Mouse (Mus musculus) embryonic facial prominence, embryonic 13.5 days (tissue): ENCODE measurements at regions not wholly inside any gene's neighbourhood (a gene's known extent, or its start where the extent isn't known, plus 50 kb on each side); places are given as distances from the start of the nearest gene placed in this dataset.

Experiments used
- ATAC-seq: fragments of 200-750 bp; cut with Nextera tagmentation; 2 replicates; pipeline ENCODE4 v1.8.0; 2017; ENCODE audit warnings: low read depth; ENCODE audit not compliant: insufficient number of reproducible peaks, insufficient read depth, low FRiP score, low TSS enrichment
- H3K27ac ChIP-seq: fragments of 300-500 bp; sonication (generic); 2 replicates; pipeline ENCODE4 v1.5.1; 2015; ENCODE audit warnings: moderate library complexity, mild to moderate bottlenecking, inconsistent platforms
- H3K27me3 ChIP-seq: fragments of 300-500 bp; sonication (generic); 2 replicates; pipeline ENCODE4 v1.6.1; 2015; ENCODE audit warnings: mild to moderate bottlenecking, inconsistent platforms
- H3K36me3 ChIP-seq: fragments of 300-500 bp; sonication (generic); 2 replicates; pipeline ENCODE4 v1.6.1; 2015; ENCODE audit warnings: mild to moderate bottlenecking, inconsistent platforms
- H3K4me1 ChIP-seq: fragments of 300-500 bp; sonication (generic); 2 replicates; pipeline ENCODE4 v1.6.1; 2015; ENCODE audit warnings: inconsistent platforms
- H3K4me2 ChIP-seq: fragments of 300-500 bp; sonication (generic); 2 replicates; pipeline ENCODE4 v1.6.1; 2015; ENCODE audit warnings: moderate library complexity, mild to moderate bottlenecking, inconsistent platforms
- H3K4me3 ChIP-seq: fragments of 300-500 bp; sonication (generic); 2 replicates; pipeline ENCODE4 v1.5.1; 2015; ENCODE audit warnings: mild to moderate bottlenecking, inconsistent platforms
- H3K9ac ChIP-seq: fragments of 300-500 bp; sonication (generic); 2 replicates; pipeline ENCODE4 v1.6.1; 2015; ENCODE audit warnings: mild to moderate bottlenecking, inconsistent platforms
- H3K9me3 ChIP-seq: fragments of 300-500 bp; sonication (generic); 2 replicates; pipeline ENCODE4 v1.6.1; 2016; ENCODE audit warnings: inconsistent platforms
- WGBS: fragments of 180-500 bp; shearing (Covaris S2); methylation state at CpG from one replicate; pipeline ENCODE4 v1.1.7; 2015; ENCODE audit warnings: mixed read lengths; 5-methylcytosine and 5-hydroxymethylcytosine counted together

DNA sequence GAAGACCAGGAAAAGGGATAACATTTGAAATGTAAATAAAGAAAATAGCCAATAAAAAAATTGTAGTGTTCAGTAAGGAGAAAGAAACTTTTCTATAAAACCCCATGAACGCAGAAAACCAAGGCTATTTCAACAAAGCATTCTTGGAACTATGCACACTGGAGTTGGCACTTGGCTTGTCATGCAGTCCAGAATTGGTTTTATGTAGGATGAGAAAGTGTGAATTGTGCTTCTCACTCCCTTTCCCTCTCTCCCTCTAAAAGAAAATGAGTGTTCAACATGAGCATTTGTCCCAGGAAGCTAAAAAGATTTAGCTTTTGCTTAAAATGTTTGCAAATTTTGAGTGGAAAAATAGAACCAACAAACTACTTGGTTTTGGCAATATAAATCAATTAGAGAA lies 841.6 kb upstream of the Adam24 start:
- no peak for ATAC-seq

DNA sequence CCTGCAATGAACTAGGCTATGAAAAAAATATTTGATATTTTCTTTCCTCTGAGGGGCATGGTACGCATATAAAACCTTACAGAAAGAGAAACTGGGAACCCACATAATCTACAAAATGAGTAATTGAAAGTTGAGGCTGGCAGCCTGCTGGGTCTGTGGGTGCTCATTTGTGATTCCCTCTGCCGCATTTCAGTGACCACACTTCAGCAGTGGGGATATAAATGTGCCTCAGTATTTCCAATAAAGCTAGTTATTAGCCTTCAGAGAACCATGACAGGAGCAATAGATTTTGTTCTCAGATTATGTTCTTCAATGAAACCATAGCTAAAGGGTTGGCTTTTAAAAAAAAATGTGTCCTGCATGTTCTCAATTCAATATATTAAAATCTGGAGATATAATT lies 828.0 kb upstream of the Adam24 start:
- WGBS: 71% methylated on average over 2 of the region's 2 CpGs
- H3K9ac ChIP-seq: no peak overlapping the region
- no peak for ATAC-seq
- H3K4me3 ChIP-seq: no peak overlapping the region
- no peak overlapping the region for H3K27ac ChIP-seq
- no peaks in the 10 kb centered on the region for H3K27me3 ChIP-seq
- no peak overlapping the region for H3K4me2 ChIP-seq
- H3K36me3 ChIP-seq: no peaks in the 10 kb centered on the region
- no peaks in the 10 kb centered on the region for H3K4me1 ChIP-seq
- H3K9me3 ChIP-seq: no peaks in the 10 kb centered on the region

More for the DNA sequence above, 841.6 kb upstream of the Adam24 start:
- Histone ChIP-seq H3K9me3 (no peaks in the 10 kb centered on the region), H3K27me3 (no peaks in the 10 kb centered on the region), H3K4me3 (no peak overlapping the region), H3K36me3 (no peaks in the 10 kb centered on the region), H3K4me1 (no peaks in the 10 kb centered on the region), H3K4me2 (no peak overlapping the region), H3K27ac (no peak overlapping the region), H3K9ac (no peak overlapping the region)
- 86% methylated on average over 1 of the region's 1 CpGs for WGBS

DNA sequence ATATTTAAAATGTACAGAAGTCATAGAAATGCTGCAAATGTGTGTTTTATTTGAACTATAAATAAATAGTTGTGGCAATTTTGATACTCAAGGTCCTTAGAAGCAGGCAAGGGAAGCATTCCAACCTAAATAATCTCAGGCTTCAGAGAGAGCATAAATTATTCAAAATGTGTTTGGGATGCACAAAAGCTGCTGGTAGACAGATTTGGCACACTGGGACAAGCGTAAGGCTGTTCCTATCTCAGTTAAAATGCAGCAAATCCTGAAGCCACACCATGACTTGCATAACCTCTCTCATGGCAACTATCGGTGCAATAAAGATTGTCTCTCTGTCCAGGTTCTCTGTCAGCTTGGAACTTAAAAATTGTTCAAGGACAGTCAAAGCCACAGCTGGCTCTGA lies 812.3 kb upstream of the Adam24 start:
- Histone ChIP-seq H3K27me3 (no peaks in the 10 kb centered on the region), H3K4me3 (no peak overlapping the region), H3K4me1 (no peaks in the 10 kb centered on the region), H3K36me3 (no peaks in the 10 kb centered on the region), H3K9me3 (no peaks in the 10 kb centered on the region), H3K9ac (no peak overlapping the region), H3K4me2 (no peak overlapping the region), H3K27ac (no peak overlapping the region)
- ATAC-seq: no peak
- 89% methylated on average over 2 of the region's 2 CpGs for WGBS

DNA sequence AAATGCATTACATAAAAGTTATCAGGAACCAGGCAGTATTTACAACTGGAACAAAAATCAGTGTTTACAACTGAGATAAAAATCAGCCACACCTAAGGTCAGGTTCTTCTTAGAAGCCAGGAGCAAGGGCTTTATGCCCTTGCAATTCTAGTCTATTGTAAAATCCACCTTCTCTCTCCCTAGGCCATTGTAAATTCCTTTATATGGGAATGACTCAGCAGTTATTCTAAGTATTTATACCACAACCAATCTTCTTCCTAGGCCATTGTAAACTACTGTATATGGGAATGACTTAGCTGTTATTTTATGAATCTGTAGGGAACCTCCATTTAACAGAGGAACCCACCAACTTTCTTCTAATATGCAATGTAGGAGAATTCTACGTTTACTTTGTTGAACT lies 772.6 kb upstream of the Adam24 start:
- Histone ChIP-seq H3K36me3 (no peaks in the 10 kb centered on the region), H3K4me2 (no peak overlapping the region), H3K4me3 (no peak overlapping the region), H3K9me3 (no peaks in the 10 kb centered on the region), H3K27ac (no peak overlapping the region), H3K4me1 (no peaks in the 10 kb centered on the region), H3K9ac (no peak overlapping the region), H3K27me3 (no peaks in the 10 kb centered on the region)
- no peak for ATAC-seq
- WGBS: 78% methylated on average over 1 of the region's 1 CpGs

DNA sequence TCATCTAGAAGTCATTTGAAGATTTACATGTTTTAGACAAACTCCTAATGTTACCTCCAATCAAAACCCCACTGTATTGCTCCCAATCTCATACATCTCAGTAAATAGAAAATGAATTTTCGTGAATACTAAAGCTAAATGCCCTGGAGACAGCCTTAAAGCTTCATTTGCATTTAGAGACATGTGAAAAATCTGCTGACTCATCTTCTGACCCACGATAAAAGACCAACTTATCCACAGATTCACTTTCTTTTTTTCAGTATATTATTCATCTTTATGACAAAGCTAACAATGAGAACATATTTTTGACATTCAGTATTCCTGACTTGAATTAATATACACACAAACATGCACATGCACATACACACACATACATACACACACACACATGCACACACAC lies 762.0 kb upstream of the Adam24 start:
- Histone ChIP-seq H3K4me2 (no peak overlapping the region), H3K27ac (no peak overlapping the region), H3K9ac (no peak overlapping the region), H3K36me3 (no peaks in the 10 kb centered on the region), H3K27me3 (no peaks in the 10 kb centered on the region), H3K4me1 (no peaks in the 10 kb centered on the region), H3K4me3 (no peak overlapping the region), H3K9me3 (no peaks in the 10 kb centered on the region)
- WGBS: 66% methylated on average over 2 of the region's 2 CpGs
- ATAC-seq: no peak

DNA sequence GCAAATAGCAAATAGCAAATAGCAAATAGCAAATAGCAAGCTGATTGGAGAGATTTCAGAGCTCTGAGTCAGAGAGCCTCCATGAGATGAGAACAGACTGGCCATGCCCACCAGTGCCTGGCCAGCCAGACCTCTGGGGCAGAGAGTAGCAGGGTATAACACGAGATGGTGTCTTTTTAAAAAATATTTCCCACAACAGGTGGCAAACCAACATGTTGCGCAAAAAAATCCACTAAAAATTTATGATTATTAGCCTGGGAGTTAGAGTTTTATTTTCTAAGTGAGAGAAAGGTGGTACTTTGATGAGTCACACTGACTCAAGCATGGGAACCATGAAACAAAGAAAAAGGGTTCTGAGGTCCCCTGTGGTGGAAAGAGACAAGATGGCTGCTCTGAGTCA lies 753.5 kb upstream of the Adam24 start:
- no peaks in the 10 kb centered on the region for H3K9me3 ChIP-seq
- H3K4me2 ChIP-seq: no peak overlapping the region
- no peaks in the 10 kb centered on the region for H3K27me3 ChIP-seq
- H3K4me1 ChIP-seq: no peaks in the 10 kb centered on the region
- H3K4me3 ChIP-seq: no peak overlapping the region
- H3K36me3 ChIP-seq: no peaks in the 10 kb centered on the region
- H3K27ac ChIP-seq: no peak overlapping the region
- no peak overlapping the region for H3K9ac ChIP-seq
- WGBS: 81% methylated on average over 2 of the region's 2 CpGs
- ATAC-seq: no peak

DNA sequence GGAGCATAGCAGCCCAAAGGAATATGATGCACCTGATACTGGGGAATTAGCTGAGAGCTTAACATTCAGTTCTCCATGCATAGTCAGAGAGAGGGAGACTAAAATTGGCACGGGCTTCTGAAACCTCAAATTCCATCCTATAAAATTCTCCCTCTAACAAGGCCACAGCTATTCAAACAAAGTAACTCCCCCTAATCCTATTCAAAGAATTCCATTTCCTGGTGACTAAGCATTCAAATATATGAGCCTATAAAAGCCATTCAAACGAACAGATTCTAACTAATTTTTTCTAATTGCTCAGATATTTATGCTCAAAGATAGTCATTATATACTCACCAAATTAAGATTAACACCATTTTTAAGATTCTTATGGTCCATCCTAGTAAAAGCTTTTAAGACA lies 751.1 kb upstream of the Adam24 start:
- 59% methylated on average over 2 of the region's 2 CpGs for WGBS
- no peaks in the 10 kb centered on the region for H3K9me3 ChIP-seq
- H3K36me3 ChIP-seq: no peaks in the 10 kb centered on the region
- ATAC-seq: no peak
- no peaks in the 10 kb centered on the region for H3K4me1 ChIP-seq
- H3K27ac ChIP-seq: no peak overlapping the region
- no peak overlapping the region for H3K4me3 ChIP-seq
- H3K9ac ChIP-seq: no peak overlapping the region
- H3K27me3 ChIP-seq: no peaks in the 10 kb centered on the region
- no peak overlapping the region for H3K4me2 ChIP-seq

DNA sequence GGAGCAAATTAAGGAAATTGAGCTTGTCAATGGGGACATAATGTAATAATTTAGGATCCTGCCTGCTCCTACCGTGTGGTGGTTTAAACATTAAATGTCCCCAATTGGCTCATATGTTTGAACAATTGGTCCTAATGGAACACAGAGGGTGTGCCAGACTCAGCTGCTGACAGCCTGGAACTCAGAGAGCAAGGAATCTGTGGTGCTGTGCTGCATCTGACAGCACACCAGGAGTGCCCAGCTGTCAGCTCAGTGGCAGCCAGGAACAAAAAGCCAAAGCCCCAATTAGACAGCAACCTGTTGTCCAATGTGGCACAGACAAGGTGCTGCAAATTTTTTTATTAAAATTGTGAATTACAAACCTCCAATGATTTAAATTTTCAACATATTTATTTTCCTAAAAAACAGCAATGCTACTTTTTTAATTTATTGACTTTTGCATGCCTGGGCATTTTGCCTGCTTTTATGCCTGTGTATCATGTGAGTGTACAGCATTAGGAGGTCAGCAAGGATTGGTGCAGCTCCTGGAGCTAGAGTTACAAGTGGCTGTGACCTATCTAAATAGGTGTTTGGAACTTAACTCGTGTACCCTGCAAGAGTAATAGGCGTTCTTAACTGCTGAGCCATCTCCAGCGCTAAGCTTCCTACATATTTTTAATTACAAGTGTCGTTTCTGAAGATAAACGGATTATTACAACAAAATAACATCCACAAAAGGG lies 724.5 kb upstream of the Adam24 start:
- H3K9me3 ChIP-seq: no peaks in the 10 kb centered on the region
- no peak overlapping the region for H3K9ac ChIP-seq
- no peak overlapping the region for H3K27ac ChIP-seq
- no peaks in the 10 kb centered on the region for H3K36me3 ChIP-seq
- H3K27me3 ChIP-seq: no peaks in the 10 kb centered on the region
- H3K4me1 ChIP-seq: no peaks in the 10 kb centered on the region
- 65% methylated on average over 6 of the region's 6 CpGs for whole genome bisulfite sequencing
- no peak overlapping the region for H3K4me2 ChIP-seq
- no peak overlapping the region for H3K4me3 ChIP-seq
- ATAC-seq: no peak

DNA sequence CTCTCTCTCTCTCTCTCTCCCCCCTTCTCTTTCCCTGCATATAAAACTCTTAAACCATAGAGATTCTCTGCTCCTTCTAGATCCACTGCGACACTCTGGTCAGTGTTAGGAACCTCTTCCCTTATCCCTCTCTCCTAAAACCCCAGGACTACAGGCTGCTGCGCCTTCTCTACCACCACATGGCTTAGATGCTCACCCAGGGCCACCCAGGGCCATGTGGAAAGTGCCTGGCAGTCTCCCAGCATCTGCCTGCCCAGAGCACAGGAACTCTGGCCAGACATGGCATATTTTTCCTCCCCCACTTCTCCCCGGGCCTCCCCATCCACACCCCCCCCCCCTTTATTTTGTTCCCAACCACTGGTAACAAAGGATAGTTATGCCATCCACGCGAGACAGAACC lies 720.4 kb upstream of the Adam24 start:
- no peak overlapping the region for H3K4me2 ChIP-seq
- H3K27me3 ChIP-seq: no peaks in the 10 kb centered on the region
- ATAC-seq: no peak
- no peaks in the 10 kb centered on the region for H3K4me1 ChIP-seq
- 57% methylated on average over 5 of the region's 5 CpGs for WGBS
- no peak overlapping the region for H3K27ac ChIP-seq
- no peaks in the 10 kb centered on the region for H3K9me3 ChIP-seq
- H3K4me3 ChIP-seq: no peak overlapping the region
- no peaks in the 10 kb centered on the region for H3K36me3 ChIP-seq
- no peak overlapping the region for H3K9ac ChIP-seq

DNA sequence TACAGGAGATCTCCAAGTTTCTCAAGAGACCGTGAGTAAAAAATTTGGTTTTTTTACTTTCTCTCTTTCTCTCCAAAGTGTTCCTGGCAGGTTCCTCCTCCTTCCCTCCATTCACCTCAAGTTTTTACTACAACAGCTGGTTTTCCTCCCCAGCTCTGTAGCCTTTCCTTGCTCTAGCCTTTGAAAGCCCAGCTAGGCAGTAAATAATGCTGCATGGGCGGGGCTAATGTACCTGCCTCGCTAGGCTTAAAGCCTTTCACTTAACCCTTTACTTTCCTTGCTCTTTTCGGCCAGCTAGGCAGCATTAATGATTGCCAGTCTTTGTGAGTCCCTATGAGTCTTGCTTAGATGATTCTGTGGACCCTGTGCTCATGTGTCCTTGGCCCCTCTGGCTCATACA lies 720.0 kb upstream of the Adam24 start:
- H3K27ac ChIP-seq: no peak overlapping the region
- ATAC-seq: no peak
- WGBS: 32% methylated on average over 4 of the region's 4 CpGs
- H3K4me1 ChIP-seq: no peaks in the 10 kb centered on the region
- no peak overlapping the region for H3K4me3 ChIP-seq
- no peaks in the 10 kb centered on the region for H3K27me3 ChIP-seq
- H3K9me3 ChIP-seq: no peaks in the 10 kb centered on the region
- no peak overlapping the region for H3K4me2 ChIP-seq
- no peak overlapping the region for H3K9ac ChIP-seq
- no peaks in the 10 kb centered on the region for H3K36me3 ChIP-seq

DNA sequence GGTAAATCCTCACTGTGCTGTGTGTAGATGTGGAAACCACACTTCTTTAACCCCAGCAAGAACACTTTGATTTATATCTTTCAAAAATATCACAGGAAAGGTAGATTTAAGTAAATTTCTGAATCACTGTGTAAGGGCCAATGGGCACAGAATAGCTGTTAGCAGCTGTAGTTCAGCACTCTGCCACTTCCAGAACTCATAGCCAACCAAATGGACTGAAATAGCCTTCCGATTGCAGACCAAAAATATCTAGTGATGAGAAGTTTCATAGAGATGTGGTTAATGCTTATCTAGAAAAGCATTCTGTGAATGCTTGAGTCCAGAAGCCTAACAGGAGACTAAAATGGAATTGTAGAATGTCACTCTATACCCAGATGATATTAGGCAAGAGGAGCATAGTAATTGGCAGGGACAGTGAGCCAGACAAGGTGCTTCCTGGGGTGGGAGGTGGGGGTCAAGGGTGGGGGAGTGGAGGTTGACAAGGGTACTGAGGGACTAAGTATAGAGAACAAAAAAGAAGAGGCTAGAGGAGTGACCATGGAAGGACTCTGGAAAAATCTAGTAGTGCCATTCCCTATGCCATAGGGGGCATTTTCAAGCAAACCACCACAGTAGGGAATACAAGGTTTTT lies 669.6 kb upstream of the Adam24 start:
- Histone ChIP-seq H3K4me1 (no peaks in the 10 kb centered on the region), H3K27ac (no peak overlapping the region), H3K4me3 (no peak overlapping the region), H3K9ac (no peak overlapping the region), H3K9me3 (no peaks in the 10 kb centered on the region), H3K27me3 (no peaks in the 10 kb centered on the region), H3K36me3 (no peaks in the 10 kb centered on the region), H3K4me2 (no peak overlapping the region)
- ATAC-seq: no peak
- WGBS: 89% methylated on average over 1 of the region's 1 CpGs

DNA sequence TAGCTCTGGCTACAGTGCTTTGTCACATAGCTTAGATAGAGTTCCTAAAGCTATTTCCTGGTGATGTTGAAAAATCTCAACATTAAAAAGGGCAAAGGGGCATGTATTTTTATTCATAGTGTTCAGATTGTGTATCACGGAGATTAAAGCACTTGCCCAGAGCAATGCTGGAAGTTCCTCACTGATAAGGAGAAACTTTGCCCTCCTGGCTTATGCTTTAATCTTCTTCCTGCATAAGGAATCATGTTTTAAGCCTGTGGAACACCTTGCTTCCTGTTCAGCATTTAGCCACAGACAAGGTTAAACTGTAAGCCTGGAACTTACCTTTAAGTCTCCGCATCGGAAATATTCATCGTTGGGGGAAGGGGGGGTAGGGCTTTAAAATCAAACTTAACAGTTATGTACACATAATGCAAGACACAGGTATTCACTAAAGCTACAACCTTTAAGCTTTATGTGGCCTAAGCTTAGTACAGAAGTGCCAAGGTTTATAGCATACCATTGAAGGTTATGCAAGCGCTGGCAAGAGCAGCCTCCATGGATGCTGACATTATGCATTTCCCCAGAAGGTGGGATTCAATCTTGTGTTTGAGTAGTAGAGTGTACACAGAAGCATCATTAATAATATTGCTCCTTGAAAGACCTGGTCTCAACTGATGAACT lies 655.5 kb upstream of the Adam24 start:
- Histone ChIP-seq H3K27ac (no peak overlapping the region), H3K27me3 (no peaks in the 10 kb centered on the region), H3K9ac (no peak overlapping the region), H3K4me1 (no peaks in the 10 kb centered on the region), H3K4me3 (no peak overlapping the region), H3K36me3 (no peaks in the 10 kb centered on the region), H3K9me3 (no peaks in the 10 kb centered on the region), H3K4me2 (no peak overlapping the region)
- 82% methylated on average over 5 of the region's 5 CpGs for WGBS
- ATAC-seq: no peak
